Mouse (Mus musculus): ENCODE data around the gene Nt5e.

Gene Nt5e

GRCm38 (mm10) chr9:88326930-88327901 is at the start of gene Nt5e:
Gene Nt5e, plus strand, starts transcription at chr9:88327197.
- no peak for TF ChIP-seq GATA4 (IDR thresholded peaks at IDR 0.05; ENCODE audit: insufficient replicate concordance, low read length)

GRCm38 (mm10) chr9:88277588-88277987 is 49.4 kb upstream of the Nt5e start:
- no peak for TF ChIP-seq GATA4 (IDR thresholded peaks at IDR 0.05; ENCODE audit: insufficient replicate concordance, low read length)

- no peak for TF ChIP-seq GATA4 (IDR thresholded peaks at IDR 0.05; ENCODE audit: insufficient replicate concordance, low read length)
Measured at GRCm38 (mm10) chr9:88279728-88280127, 47.3 kb upstream of the Nt5e start.

GRCm38 (mm10) chr9:88289568-88290168 is 37.3 kb upstream of the Nt5e start:
- TF ChIP-seq GATA4 (IDR thresholded peaks at IDR 0.05; ENCODE audit: insufficient replicate concordance, low read length): no peak

GRCm38 (mm10) chr9:88292836-88293370 is 34.1 kb upstream of the Nt5e start:
- TF ChIP-seq GATA4 (IDR thresholded peaks at IDR 0.05; ENCODE audit: insufficient replicate concordance, low read length): no peak

- no peak for TF ChIP-seq GATA4 (IDR thresholded peaks at IDR 0.05; ENCODE audit: insufficient replicate concordance, low read length)
Measured at GRCm38 (mm10) chr9:88295798-88296197, 31.2 kb upstream of the Nt5e start.

- no peak for TF ChIP-seq GATA4 (IDR thresholded peaks at IDR 0.05; ENCODE audit: insufficient replicate concordance, low read length)
Measured at GRCm38 (mm10) chr9:88296321-88296720, 30.7 kb upstream of the Nt5e start.

GRCm38 (mm10) chr9:88297871-88298658 is 28.9 kb upstream of the Nt5e start:
- no peak for TF ChIP-seq GATA4 (IDR thresholded peaks at IDR 0.05; ENCODE audit: insufficient replicate concordance, low read length)

- no peak for TF ChIP-seq GATA4 (IDR thresholded peaks at IDR 0.05; ENCODE audit: insufficient replicate concordance, low read length)
Measured at GRCm38 (mm10) chr9:88307019-88307618, 19.9 kb upstream of the Nt5e start.

GRCm38 (mm10) chr9:88309127-88309526 is 17.9 kb upstream of the Nt5e start:
- no peak for TF ChIP-seq GATA4 (IDR thresholded peaks at IDR 0.05; ENCODE audit: insufficient replicate concordance, low read length)

- TF ChIP-seq GATA4 (IDR thresholded peaks at IDR 0.05; ENCODE audit: insufficient replicate concordance, low read length): no peak
Measured at GRCm38 (mm10) chr9:88319226-88319625, 7.8 kb upstream of the Nt5e start.

- TF ChIP-seq GATA4 (IDR thresholded peaks at IDR 0.05; ENCODE audit: insufficient replicate concordance, low read length): no peak
Measured at GRCm38 (mm10) chr9:88324616-88325015, 2.4 kb upstream of the Nt5e start.

- no peak for TF ChIP-seq GATA4 (IDR thresholded peaks at IDR 0.05; ENCODE audit: insufficient replicate concordance, low read length)
Measured at GRCm38 (mm10) chr9:88328666-88329065, 1.7 kb downstream of the Nt5e start.

GRCm38 (mm10) chr9:88329166-88329748 is 2.3 kb downstream of the Nt5e start:
- no peak for TF ChIP-seq GATA4 (IDR thresholded peaks at IDR 0.05; ENCODE audit: insufficient replicate concordance, low read length)
